Mouse (Mus musculus): ENCODE data around the gene Lrrc43.
A peak's percentile ranks its signal among the peaks of the same experiment; 100 is the strongest.

Lrrc43 gene

DNA sequence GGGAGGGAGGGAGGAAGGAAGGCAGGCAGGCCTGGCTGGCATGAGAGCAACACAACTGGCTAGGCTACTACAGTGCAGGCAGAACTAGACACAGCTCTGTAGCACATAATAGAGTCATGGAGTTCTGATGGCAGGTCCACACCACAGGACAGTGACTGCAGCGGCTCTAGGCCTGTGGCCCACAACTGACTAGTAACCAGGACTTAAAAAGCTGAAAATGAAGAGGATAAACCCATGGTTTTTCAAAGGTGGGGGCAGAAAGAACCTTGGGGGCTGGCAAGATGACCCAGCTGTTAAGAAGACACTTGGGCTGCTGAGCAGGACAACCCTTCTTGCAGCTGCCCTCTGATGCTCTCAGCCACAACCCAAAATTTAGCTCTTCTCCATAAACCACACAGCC lies 32.5 kb downstream of the Lrrc43 start:
- peak; percentile 71 for DNase-seq

DNA sequence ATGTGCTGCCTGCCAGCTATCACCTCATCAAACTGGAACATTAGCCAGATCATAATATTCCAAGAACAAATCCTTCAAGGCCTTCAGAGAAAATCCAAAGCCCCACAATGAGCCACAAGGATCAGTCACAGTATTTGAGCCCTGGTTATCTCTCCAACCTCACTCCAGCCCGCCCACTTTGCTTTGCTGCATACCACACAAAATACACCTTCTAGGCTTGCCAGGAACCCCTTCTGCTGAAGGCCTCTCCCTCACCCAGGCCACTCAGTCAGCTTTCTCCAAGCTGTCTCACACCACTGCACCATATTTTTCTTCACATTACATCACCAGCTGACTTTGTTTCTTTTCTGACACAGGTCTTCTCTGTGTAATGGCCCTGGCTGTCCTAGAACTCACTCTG lies 33.1 kb downstream of the Lrrc43 start:
- peak; percentile 66 for DNase-seq

DNA sequence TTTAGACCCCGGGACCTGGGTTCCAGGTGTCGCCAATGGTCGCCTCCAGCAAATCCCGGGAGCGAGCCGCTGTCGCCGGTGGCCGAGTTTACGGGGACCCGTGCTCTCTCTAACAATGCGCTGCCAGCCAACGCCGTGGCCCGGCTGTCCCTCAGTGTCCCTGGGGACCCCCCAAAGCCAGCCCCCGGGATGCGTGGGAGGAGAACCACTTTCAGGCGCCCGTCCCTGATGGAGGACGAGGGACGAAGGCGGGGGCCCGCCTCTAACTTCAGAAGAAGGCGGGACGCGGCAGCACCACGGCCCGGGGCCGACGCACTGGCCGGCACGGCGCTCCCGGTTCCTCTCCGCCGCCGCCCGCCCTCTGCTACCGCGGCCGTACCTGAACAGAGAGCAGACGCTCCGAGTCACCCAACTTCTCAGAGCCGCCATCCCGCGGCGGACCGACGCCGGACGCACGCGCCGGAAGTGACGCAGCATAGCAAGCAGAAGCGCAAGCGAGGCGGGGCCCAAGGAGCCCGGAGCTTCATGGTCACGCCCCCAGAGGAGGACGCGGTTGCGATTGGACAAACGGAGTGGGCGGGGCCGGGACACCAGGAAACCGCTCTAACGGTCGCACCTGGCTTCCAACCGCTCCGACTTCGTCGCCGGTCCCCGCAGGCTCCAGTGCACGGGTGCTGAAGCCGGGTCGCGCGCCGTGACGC lies 34.7 kb downstream of the Lrrc43 start, which contains the start of gene Diablo:
Gene Diablo, minus strand, starts transcription at position 485 of the 701 bp plus-strand sequence.
- peak; percentile 100 for DNase-seq

DNA sequence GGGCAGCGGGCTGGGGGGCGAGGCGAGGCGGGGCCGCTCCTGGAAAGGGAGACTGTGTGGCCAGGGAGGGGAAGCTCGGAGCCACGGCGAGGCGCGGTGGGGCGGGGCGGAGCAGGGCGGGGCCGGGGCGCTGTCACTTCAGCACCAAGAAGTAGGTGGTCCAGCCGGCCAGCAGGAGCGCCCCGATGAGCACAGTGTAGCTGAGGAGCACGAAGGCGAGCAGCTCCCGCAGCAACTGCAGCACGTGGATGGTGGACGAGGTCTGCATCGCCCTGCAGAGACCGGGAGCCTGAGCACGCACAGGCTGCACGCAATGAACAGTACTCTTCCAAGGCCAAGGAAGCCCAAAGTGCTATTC lies 35.3 kb downstream of the Lrrc43 start:
- no peak for DNase-seq

DNA sequence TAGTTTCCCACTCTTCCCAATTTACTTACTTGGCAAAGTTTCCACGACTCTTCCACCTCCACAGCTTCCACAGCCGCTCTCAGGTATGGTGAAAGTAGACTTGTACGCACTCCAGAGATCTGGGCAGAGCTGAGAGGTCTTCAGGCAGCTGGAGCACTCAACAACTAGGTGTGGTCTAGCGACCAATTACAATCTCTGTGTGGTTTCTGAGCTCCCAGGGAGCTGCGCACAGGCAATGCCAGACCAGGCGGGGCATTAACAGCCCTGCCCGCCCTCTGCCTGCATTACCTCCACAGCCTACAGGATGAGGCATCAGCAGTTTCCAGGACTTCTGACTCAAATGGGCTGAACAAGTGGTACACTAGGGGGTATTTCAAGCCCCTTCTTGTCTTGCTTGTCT lies 36.2 kb downstream of the Lrrc43 start, which contains the start of gene Gm49027:
Gene Gm49027, minus strand, starts transcription at position 208 of the 400 bp plus-strand sequence.
- DNase-seq, result peak; percentile 85

DNA sequence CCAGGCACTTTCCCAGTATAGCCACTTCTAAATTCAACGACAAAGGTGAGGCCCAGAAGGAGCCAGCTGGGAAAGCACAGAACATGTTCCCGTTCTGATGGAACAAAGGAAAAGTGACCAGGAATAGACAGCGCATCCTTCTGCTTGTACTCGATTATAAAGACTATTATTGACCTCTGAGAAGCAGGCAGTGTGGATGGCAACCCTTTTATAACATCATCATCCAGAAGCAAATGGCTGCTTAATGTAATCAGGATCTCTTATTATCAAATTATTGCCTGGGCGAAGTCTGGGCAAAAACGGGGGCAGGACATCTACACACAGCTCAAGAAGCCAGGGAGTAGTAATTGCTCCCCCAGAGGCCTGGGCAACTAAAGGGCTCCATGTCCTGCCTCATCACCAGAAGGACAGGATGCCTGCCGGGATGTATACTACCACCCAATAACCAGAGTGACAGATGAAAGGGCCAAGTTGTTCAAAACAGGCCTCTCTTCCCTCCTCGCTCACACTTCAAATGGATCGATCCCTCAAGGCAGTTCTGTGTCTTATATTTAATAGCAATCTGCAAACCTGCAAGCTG lies 36.9 kb downstream of the Lrrc43 start:
- DNase-seq, result peak; percentile 71

DNA sequence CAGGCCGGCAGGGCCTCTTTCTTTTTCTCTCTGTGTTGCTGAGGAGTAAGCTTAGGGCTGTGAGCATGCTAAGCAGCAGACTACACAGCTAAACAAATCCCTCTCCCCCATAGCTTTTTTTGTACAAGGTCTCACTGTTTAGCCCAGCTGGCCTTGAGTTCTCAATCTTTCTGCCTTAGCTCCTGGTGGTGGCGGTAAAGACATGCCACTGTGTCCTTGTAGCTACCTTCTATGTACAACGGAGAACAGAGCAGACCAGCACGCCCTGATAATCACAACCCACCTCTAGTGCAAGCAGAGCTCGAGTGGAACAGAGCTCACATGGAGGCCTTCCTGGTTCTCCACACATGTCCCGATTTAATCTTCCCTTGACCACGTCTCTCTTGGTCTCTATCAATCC lies 39.5 kb downstream of the Lrrc43 start:
- peak; percentile 84 for DNase-seq

DNA sequence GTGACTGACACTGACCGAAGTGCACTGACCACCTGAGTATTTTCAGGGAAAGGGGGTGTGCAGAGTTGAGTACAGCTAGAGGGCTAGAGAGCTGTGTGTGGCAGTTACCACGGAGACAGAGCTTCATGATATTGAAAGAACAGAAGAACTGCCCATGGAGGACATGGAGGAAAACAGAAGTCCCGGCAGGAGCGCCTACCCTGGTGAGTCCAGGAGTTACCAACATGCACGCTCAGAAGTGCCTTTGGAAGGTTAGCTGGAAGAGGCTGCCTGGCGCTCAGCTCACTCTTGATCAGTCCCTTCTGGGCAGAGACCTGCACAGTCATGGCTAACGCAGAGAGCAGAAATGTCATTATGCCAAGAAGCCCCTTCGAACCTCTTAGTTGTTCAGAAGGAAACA lies 41.0 kb downstream of the Lrrc43 start:
- DNase-seq, result peak; percentile 79

DNA sequence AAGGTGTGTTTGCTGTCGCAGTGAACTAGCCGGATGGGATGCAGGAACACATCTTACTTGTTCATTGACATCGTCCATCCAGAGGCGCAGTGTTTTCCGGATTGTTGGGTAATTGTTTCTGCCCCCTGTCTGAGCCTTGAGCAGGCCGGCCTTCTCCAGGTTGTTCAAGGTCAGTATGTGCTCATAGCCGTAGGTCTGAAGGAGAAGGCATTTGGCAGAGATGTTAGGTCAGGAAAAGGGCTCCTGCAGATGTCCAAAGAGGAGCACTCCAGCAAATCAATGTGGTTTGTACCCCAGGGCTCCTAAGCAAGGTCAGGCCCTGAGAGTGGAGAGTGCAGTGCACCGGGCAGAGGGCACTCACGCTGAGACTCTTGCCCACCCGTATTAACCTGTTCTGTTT lies 44.7 kb downstream of the Lrrc43 start:
- DNase-seq, result peak; percentile 75

GRCm38 (mm10) chr5:123555693-123556092 lies 66.6 kb downstream of the Lrrc43 start:
- DNase-seq, result peak; percentile 85

GRCm38 (mm10) chr5:123556451-123556850 lies 67.3 kb downstream of the Lrrc43 start:
- DNase-seq, result peak; percentile 92

Data from heart, adult 11 months (tissue).